Mouse (Mus musculus) gastrocnemius, adult 2 months (tissue): ENCODE measurements at regions not wholly inside any gene's neighbourhood (a gene's known extent, or its start where the extent isn't known, plus 50 kb on each side); places are given as distances from the start of the nearest gene placed in this dataset.

Experiments
- DNase-seq: peaks from one replicate; pipeline ENCODE4 v3.0.0; 2022
- H3K27ac ChIP-seq: fragments of 200-600 bp; 2 replicates; pipeline ENCODE4 v1.8.1; 2022; ENCODE audit warnings: mild to moderate bottlenecking
- H3K4me3 ChIP-seq: fragments of 200-600 bp; 2 replicates; pipeline ENCODE4 v1.8.1; 2022; ENCODE audit warnings: mild to moderate bottlenecking, moderate library complexity
- CTCF ChIP-seq: fragments of 200-600 bp; IDR thresholded peaks from 2 replicates; pipeline ENCODE4 v1.8.1; 2022; ENCODE audit warnings: antibody characterized with exemption, mild to moderate bottlenecking, moderate library complexity
- intact Hi-C: fragments of 180-260 bp; cut with DNase I; formaldehyde crosslinking; loops from one replicate; pipeline ENCODE4 v1.15.1; 2025

GRCm38 (mm10) chr13:83376097-83376797 lies 127.6 kb upstream of the Mef2c start:
- no peak for DNase-seq
- H3K4me3 ChIP-seq = no peak overlapping the region
- intact Hi-C loops = no loop called here
- H3K27ac ChIP-seq = no peak overlapping the region
- TF ChIP-seq CTCF = no peak

GRCm38 (mm10) chr13:83378644-83379043 lies 125.2 kb upstream of the Mef2c start:
- H3K4me3 ChIP-seq = no peak overlapping the region
- no peak for TF ChIP-seq CTCF
- H3K27ac ChIP-seq = no peak overlapping the region
- intact Hi-C loops = no loop called here
- no peak for DNase-seq

- DNase-seq = no peak
- no peak for TF ChIP-seq CTCF
- intact Hi-C loops = no loop called here
- Histone ChIP-seq H3K4me3 (no peak overlapping the region), H3K27ac (no peak overlapping the region)
Measured at GRCm38 (mm10) chr13:83382609-83383008, 121.2 kb upstream of the Mef2c start.

- no peak for TF ChIP-seq CTCF
- H3K4me3 ChIP-seq = no peak overlapping the region
- intact Hi-C loops = no loop called here
- no peak for DNase-seq
- no peak overlapping the region for H3K27ac ChIP-seq
Measured at GRCm38 (mm10) chr13:83394773-83395172, 109.1 kb upstream of the Mef2c start.

- no peak for DNase-seq
- Histone ChIP-seq H3K4me3 (no peak overlapping the region), H3K27ac (no peak overlapping the region)
- intact Hi-C loops = no loop called here
- no peak for TF ChIP-seq CTCF
Measured at GRCm38 (mm10) chr13:83399381-83399780, 104.5 kb upstream of the Mef2c start.

GRCm38 (mm10) chr13:83439619-83440436 lies 64.0 kb upstream of the Mef2c start:
- TF ChIP-seq CTCF = no peak
- intact Hi-C loops = no loop called here
- DNase-seq = no peak
- Histone ChIP-seq H3K4me3 (no peak overlapping the region), H3K27ac (no peak overlapping the region)

GRCm38 (mm10) chr13:83444277-83444676 lies 59.6 kb upstream of the Mef2c start:
- DNase-seq = no peak
- no peak overlapping the region for H3K27ac ChIP-seq
- H3K4me3 ChIP-seq = no peak overlapping the region
- intact Hi-C loops = no loop called here
- TF ChIP-seq CTCF = no peak

- Histone ChIP-seq H3K4me3 (no peak overlapping the region), H3K27ac (no peak overlapping the region)
- intact Hi-C loops = no loop called here
- DNase-seq = peak; percentile 21
- TF ChIP-seq CTCF = no peak
Measured at GRCm38 (mm10) chr13:83450820-83451219, 53.0 kb upstream of the Mef2c start.

GRCm38 (mm10) chr13:83452987-83453386 lies 50.8 kb upstream of the Mef2c start:
- intact Hi-C loops = no loop called here
- no peak for TF ChIP-seq CTCF
- no peak overlapping the region for H3K27ac ChIP-seq
- no peak overlapping the region for H3K4me3 ChIP-seq
- DNase-seq = no peak
